Mouse (Mus musculus): ENCODE measurements around the gene Fgf10.
A peak's percentile ranks its signal among the peaks of the same experiment; 100 is the strongest.

Fgf10 gene

DNA sequence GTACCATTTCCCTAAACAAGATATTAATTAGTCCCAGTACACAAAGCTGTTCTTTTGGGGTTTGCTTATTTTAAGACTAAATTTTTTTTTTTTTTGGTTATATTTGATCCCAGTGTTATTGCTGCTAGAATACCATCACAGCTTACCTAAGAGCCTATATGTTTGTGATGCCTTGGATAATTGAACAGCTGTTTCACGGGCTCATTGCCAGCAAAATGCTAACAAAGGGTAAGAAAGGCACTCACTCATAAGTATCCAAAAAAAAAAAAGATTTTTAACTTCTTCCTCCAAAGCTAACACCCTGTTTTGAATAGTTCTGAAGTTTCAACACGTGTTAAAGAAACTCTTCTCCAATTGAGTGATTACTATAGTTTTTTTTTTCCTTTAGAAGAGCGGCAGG lies 48.8 kb downstream of the Fgf10 start:
- DNase-seq (ENCODE audit: low spot score) = no peak

DNA sequence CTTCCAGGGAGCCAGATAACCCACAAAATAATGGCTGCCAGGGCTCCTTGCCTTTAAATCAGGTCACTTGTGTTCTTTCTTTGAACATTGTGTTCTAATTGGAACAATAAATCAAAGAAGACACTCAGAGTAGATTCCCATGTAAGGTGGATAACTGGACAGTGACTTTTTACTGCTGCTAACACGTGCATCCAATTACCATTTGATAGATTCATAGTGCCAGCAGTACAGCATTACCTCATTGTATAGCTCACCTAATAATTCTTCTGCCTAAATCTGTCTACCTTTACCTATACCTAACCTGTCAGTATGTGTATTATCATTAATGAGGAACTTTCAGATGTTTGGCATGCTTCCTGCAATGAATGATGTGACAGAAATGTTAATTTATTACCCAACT lies 52.1 kb downstream of the Fgf10 start:
- peak; percentile 35 for DNase-seq (ENCODE audit: low spot score)

DNA sequence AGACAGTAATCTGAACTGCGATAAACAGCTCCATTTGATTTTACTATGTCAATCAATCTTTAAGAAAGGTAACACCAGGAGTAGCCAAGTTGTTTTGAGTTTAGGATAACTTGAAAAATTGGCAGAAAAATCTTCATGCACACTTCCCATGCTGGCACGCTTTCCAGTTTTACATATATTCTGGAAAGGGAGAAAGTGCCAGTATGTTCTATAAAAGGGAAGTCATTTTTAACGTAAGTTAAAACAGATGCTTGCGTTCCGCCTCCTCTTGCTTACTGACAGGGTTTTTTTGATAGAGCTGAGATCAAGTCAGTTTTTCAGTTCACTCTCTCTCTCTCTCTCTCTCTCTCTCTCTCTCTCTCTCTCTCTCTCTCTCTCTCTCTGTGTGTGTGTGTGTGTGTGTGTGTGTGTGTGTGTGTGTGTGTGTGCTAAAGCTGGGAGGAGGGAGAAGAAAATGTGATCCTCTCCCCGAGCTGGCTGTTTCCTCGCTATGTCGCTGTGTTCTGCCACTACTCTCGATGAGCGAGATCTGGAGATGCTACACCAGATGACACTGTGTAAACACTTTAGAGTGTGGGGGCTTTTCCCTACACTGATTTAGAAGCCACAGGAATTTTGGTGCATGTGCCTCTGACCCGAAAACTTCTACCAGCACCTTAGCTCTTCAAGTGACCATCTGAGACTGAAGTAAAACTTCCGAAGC lies 62.4 kb downstream of the Fgf10 start:
- peak; percentile 15 for DNase-seq (ENCODE audit: low spot score)

DNA sequence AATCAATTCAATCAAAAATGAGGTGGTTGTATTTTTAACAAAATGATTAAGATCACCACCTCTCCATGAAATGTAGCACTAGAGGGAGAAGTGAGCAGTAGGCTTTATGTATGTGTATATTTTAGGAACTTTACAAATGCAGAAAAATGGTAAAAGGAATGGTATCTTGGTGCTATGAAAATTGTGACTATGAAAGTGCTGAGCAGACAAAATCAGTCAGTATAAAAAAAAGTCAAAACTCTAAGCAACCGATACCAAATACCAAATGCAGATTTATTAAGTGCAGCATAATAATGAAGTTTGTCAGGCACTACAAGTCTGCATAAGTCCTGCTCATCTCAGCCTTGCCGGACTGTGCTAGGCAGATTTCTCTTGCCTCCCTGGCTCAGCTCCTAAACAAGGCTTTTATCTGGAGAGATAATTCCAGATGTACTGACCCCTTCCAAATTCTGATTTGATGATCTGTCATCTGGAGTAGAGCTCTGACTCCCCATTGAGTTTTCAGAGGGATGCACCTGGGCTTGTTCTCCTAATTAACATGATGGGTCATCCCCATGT lies 70.3 kb downstream of the Fgf10 start:
- no peak for DNase-seq (ENCODE audit: low spot score)

DNA sequence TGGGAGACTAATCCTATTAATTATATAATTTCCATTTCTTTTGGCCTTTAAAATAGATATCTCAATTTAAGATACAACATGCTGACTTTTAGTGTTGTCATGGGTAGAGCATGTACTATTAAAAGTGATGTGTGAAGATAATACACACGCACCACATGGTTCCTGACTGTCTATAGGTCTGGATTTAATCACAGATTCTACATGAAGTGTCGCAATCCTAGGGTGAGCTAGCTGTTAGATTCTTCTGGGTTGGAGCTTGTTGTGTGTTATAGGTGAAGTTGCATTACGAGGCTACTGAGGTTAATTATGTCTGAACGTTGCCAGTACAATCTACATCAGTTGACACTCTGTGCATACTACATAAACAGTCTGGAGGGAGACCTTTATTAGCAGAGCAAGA lies 73.2 kb downstream of the Fgf10 start:
- no peak for DNase-seq (ENCODE audit: low spot score)

DNA sequence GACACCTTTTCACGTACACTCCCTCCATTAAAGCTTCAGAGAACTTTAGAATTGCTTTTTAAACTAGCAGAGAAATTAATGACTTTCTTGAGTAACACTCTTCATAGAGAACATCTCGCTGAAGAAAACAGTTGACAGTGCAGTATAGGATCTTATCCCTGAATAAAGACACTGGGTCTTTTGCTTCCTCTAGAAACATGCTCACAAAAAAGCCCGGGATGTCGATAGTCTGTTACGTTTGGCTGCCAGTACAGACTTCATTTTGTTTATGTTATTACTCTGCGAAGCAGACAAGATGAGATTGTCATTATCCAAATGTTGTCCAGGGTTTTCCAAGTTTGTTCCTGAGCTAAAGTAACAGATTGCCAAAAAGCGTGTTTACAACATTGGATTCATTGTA lies 75.2 kb downstream of the Fgf10 start:
- no peak for DNase-seq (ENCODE audit: low spot score)

DNA sequence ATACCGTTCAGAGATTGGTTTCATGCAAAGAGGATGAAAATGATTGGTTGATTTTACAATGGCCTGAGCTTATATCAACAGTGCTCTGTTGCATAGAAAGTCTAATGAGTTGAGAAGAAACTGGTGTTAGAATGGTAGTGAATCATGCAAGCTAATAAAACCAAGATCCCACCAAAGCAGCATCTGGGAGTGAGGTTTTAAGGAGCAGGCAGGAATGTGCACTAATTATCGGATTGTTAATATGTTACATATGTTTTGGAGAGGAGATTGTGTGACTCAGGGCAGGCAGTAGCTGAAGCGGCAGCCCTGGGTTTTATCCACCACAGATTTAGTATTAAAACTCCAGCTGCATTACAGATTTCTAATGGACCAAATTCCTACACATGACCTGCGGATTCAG lies 76.8 kb downstream of the Fgf10 start:
- no peak for DNase-seq (ENCODE audit: low spot score)

DNA sequence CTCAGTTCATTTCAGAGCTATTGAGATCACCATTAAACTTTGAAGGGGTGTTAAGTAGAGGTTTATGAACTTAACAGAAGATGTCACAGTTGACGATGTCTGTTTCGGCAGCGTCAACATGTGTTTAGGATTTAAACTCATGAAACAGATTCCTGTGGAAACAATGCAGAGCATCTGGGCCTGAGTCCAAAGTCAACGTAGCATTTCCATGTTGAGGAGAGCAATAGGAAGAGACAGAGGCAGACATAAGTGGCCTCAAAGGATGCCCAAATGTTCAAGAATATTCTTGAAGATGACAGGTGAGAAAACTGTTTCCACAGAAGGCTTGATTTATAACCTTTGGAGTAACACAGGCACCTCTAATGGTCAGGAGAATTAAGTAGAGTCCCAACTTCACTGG lies 84.4 kb downstream of the Fgf10 start:
- DNase-seq (ENCODE audit: low spot score) = no peak

DNA sequence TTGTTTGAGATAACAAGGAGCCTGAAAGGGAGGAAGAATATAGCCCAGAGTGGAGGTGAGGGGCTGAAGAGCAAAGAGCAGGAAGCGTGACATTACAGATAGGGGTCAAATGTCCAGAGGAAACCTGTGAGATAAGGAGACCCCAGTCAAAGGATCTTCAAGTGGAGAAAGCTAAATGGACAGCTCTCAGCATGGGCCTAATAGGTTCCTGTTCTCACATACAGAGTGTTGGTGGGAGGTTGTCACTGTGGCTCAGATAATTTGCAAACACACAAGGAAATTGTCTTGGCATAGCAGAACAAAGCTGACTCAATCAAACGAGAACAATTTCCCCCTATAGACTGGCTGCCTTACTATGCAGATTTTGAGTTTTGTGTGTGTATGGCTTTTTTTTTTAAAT lies 89.4 kb downstream of the Fgf10 start:
- peak; percentile 9 for DNase-seq (ENCODE audit: low spot score)

DNA sequence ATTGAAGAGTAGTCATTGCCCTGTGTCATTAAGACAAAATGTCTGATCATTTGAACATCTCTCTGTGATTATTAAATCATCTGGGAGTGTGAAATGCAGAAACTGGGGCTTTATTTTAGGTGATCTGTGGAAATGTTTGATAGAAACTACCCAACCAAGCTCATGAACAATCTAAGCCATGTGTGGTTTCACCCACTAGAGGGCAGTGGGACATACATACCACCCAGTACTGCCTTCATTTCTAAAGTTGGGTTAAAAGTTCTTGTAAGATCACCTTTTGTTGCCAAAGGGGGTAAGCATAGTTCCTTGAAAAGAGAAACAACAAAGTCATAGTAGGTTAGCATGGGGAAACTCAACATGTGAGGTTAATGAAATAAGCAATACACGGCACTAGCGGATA lies 93.4 kb downstream of the Fgf10 start:
- DNase-seq (ENCODE audit: low spot score) = no peak

DNA sequence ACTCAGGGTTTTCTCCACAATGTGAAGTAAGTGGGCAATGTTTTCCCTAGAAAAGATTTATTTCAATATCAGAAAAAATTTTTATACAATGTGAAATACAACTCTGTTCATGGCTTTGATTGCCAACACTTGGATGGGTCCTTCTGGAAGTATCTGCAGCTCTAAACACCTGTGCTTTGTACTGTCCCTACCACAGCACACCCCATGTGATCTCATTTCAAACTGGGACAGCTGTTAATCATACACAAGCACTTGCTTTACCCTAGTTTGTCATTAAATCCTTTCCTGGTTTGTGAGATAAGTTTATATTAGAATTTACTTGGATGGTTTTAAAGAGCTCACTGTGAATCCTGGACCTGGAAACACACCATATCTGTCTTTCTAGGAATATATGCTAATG lies 102.6 kb downstream of the Fgf10 start:
- DNase-seq (ENCODE audit: low spot score) = no peak

DNA sequence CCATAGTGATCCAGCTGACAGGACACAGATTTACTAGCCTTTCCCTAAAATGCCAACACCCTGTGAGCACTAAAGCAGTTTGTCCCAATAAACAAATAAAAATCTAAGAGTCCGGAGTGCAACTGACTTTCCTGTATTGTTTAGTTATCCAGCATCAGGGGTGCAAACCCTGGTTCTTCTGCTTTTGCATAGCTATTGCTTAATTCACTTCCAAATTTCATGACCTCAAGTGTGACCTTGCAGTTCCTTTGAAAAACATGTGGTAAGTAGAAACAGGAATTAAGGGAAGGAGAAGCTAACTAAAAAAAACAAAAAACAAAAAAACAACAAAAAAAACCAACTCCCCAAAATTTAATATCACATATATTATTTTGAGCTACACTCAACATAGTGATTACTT lies 105.6 kb downstream of the Fgf10 start:
- DNase-seq (ENCODE audit: low spot score) = no peak

DNA sequence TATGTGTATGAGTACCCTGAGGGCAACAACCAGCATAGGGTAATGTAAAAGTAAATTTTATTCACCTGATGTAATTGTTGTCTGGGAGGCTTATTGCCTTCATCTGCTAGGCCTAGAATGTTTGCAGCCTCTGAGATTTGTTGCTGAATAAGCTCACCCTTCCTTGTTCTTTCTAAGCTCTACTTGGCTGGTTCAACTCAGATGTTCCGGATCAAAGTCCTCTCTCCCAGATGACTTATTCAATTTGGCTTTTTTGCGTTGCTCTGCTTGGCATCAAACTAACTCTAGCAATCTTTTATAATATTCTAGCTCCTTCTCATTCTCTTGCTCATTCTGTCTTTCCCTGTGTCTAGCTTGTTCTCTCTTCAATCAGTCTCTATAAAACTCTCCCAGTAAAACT lies 109.6 kb downstream of the Fgf10 start:
- DNase-seq (ENCODE audit: low spot score) = no peak

DNA sequence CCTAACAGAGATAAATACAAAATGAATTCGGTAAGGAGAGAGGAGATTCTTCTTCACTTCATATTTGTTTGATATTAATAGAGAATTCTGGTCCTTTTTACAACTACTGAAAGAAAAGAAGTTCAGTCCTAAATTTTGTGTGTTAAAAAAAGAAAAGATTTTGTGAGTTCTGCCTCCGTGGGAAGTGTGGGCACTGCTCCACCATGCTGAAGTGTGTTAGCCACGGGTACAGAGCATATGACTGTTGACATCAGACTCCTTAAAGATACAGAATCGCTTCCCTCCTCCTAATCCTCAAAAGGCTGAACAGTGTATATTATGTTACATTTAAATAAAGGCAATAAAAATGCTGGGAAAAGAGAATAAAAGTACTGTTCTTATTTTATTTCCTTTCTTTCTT lies 122.2 kb downstream of the Fgf10 start:
- DNase-seq (ENCODE audit: low spot score) = no peak

DNA sequence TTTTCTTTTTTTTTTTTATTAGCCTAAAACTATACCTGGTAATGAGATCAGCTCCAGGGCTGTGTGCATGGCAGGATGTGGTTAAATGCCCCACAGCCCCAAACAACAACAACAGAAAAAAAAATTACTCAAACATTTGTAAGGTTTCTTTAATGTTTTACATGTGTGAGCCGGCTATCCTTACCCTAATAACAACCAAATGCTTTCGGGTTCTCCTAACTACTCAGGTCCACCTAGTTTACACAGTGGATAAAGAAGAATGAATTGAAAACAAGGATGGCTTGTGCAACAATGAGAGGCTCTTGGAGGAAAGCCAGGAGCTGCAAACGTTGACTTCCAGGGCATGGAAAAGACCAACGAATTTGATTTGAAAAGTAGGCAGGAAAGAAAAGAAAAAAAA lies 122.6 kb downstream of the Fgf10 start:
- peak; percentile 18 for DNase-seq (ENCODE audit: low spot score)

DNA sequence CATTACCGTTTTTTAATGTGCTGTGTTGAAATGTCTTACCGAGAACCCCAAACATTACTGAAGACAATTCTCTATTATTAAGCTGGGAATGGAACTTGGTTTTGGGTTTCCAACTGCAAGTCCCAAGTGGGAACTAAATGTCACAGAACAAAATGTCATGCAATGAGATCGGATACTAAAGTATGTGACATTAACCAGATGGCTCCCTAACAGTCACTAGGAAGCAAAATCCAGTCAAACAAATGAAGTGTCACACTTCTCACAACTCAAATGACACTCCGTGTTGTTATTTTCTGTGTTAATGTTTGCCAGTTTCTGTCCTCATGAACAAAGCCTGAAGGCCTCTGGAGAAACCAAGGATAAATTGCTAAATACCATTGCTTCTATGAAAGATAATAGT lies 130.6 kb downstream of the Fgf10 start:
- DNase-seq (ENCODE audit: low spot score) = no peak

DNA sequence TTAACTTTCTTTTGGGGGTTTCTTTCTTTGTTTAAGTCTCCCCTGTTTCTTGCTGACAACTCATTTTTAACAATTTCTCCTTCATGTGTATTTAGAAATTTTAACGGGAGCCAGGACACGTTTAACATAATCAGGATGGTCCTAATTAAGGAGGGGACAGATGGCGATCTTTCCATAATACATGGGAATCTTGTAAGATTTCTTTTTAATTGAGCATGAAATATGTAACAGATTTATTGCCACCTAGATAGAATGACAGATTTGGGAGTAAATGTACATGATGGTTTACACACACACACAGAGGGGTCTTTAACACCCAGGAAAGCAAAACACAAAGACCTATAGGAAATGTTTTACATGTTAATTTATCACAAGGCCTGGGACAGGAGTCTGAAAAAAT lies 137.1 kb downstream of the Fgf10 start:
- no peak for DNase-seq (ENCODE audit: low spot score)

DNA sequence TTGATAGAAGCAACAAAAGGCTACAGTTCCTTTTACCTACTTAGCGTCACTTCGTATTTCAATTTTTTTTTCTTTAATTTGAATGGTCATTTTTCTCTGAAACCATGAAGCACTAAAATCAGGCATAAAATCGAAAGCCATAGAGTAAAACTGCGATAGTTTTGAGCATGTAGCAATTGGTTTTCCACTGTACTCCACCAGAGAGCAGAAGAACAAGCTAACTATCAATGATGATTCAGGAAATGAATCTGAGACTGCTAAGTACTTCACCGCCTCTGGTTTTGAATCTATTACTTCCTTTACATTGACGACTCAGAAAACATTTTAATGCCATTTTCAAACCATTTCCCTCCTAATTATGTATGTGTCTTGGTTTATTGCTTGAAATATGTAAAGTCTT lies 150.2 kb downstream of the Fgf10 start:
- no peak for DNase-seq (ENCODE audit: low spot score)

DNA sequence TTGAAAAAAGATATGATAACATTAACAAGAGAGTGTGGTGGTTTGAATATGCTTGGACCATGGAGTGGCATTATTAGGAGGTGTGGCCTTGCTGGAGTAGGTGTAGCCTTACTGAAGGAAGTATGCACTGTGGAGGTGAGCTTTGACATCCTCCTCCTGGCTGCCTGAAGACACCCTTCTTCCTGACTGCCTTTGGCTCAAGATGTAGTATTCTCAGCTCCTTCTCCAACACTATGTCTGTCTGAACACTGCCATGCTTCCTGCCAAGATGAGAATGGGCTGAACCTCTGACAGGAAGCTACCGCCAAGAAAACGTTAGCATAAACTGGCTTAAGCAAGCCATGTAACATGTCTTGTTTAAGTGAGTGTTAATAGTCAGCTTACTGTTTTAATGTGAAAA lies 153.5 kb downstream of the Fgf10 start:
- DNase-seq (ENCODE audit: low spot score) = no peak

DNA sequence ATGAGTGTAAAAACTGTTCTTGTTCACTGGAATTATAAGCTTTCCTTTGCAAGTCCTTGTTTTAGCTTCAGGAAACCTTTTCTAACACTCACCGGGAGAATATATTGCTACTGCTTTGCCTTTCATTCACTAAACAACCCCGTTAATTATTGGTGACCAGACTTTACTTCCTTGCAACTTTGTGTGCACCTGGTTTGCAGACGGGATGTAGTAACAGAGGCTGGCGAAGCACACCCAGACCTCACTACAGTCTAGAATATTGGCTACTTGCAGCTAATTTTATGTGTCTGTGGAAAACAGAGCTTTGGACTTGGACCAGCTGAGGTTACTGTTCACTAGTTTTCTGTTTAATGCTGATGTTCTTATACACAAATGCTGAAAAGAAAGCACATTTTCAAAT lies 155.5 kb downstream of the Fgf10 start:
- no peak for DNase-seq (ENCODE audit: low spot score)

DNA sequence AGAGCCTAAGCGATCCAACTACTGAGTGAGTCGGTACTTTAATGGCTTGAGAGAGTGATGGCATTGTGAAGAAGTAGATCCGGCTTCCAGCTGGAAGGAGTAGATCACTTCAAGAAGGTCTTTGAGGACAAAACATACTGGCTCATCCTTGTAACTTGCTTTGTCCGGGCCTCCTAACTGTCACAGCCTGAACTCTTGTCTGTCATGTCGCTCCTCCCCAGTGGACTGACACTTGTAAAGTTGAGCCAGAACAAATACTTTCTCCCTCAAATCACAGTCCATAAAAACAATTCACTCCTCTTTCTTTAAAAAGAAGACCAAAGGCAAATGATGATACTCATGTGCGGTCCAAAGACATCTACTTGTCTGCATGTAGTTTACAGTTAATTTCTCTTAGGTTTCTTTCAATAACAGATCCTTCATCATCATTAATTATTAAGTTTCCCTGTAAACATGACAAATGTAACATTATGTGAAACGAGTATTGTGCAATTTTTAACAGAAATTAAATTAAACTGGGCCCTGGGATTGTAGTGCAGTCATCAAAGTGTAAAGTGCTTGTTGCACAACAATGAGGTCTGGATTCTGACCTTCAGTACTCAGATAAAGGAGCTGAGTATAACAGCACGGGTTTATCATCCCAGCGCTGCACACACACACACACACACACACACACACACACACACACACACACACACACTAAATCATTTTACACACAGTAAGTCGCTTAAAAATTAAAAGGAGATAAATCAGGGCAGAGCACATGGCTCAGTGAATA lies 159.2 kb downstream of the Fgf10 start:
- no peak for DNase-seq (ENCODE audit: low spot score)

DNA sequence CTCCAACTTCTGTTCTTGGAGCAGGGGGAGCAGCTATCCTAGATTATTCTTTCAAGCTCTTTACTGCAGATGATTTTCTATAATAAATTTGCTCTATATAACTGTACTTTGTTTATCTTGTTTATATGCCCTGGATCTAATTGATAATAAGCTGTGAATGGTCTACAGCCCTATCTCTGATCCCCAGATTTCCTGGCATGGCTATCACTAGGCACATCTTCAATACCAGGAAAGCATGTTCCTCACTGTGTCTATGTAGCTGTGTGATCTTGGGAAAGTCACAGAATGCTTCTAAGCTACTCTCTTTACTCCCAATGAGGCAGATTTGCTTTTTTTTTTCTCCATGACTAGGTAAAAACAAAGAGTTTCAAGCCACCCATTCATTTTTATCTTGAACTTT lies 164.4 kb downstream of the Fgf10 start:
- DNase-seq (ENCODE audit: low spot score) = no peak

DNA sequence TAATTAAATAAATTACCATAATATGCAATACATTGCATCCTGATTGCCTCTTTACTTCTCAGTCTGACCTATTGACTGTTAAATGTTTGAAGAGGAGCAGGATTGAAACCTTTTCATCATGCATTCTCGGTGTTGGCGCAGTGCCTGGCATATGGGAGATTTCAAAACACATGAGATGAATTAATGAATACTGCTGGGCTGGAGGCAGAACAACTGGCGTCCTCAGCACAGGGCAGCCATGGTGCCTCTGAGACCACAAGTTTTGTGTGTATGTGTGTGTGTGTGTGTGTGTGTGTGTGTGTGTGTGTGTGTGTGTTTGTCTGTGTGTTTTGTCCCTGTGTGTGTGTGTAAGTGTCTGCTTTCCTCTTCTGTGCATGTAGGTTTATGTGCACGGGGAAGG lies 165.5 kb downstream of the Fgf10 start:
- no peak for DNase-seq (ENCODE audit: low spot score)
